Mouse (Mus musculus): ENCODE results near the gene Ankrd60.

DNA sequence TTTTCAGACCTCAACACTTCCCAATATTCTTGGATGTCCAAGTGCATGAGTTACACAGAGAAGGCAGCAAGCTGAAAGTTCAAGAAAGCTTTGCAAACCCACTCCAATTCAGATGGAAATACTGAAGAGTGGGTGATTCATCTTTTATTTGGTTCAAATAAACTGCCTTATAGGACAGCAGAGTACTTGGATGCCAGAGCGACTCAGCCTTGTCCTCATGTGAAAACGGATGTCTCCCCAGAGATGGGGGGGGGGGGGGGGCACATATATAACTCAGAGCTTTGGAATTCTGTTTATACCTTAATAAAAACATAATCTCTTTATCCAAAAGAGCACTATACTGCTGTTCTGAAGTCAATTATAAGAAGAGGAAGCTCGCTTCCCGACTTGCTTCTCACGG lies 9.2 kb upstream of the Ankrd60 start:
- TF ChIP-seq MYOG (IDR thresholded peaks at IDR 0.05; ENCODE audit: control insufficient read depth in 1 of 3, insufficient read depth in 1 of 3, insufficient read length in 2 of 3, low read depth in 2 of 3) (no peak), POLR2AphosphoS2 (IDR thresholded peaks at IDR 0.05; ENCODE audit: insufficient read length, low read depth) (no peak)
